Mouse (Mus musculus) urinary bladder, adult 2 months (tissue): Measurements from ENCODE around the gene Orai1. TPM values are rescaled to one million over a fixed set of nuclear protein-coding genes. Genes with fewer than 3 reads are reported as not detected.
"Not testable (repeated sequence)": the region's sequence is repeated elsewhere in the genome, so short reads cannot be mapped to it uniquely, and the experiment has no call there.

ENCODE experiments used
- DNase-seq: peaks from one replicate; pipeline ENCODE4 v3.0.0; 2022; ENCODE audit warnings: low spot score
- polyA plus RNA-seq: library from polyadenylated mRNA; depleted of rRNA; stranded (reverse); fragments of >200 nt; gene quantifications from 2 replicates; pipeline ENCODE4 v1.2.3, GENCODE M21; 2012

Gene Orai1
- polyA plus RNA-seq, 1 experiment: 34.2 TPM

DNA sequence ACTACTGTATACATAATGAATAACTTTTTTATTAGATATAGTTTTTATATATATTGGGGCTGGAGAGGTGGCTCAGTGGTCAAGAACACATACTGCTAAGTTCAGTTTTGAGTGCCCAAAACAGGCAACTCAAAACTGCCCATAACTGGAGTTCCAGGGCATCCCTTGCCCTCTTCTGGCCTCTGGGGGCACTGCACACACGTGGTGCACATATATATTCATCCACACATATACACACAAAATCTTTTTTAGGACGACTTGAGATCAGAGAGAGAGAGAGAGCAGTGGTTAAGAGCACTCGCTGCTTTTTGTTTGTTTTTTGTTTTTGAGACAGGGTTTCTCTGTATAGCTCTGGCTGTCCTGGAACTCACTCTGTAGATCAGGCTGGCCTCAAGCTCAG lies 16.4 kb downstream of the Orai1 start:
- DNase-seq: no peak

DNA sequence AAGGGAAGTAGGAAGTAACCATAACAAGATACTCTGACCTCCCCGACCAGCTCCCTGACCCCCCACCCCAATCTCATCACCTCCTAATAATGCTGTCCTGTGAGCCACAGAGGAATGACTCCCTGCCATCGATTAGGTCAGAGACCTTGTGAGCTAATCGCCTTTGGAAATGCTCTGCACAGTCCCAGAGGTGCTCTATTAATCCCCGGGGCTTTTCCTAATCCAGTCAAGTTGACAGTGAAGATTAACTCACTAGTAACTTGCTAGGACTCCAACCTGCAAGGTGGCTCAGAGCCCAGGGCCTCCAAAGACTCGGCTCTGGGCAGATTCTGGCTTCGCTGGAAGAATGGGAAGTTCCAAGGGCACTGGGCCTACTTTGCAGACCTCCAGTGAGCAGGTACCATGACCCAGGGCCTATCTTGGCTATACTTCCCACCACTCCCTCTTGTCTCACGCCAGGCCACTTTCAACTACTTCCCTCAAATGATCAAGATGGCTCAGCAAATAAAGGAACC lies 18.8 kb downstream of the Orai1 start:
- DNase-seq: no peak

DNA sequence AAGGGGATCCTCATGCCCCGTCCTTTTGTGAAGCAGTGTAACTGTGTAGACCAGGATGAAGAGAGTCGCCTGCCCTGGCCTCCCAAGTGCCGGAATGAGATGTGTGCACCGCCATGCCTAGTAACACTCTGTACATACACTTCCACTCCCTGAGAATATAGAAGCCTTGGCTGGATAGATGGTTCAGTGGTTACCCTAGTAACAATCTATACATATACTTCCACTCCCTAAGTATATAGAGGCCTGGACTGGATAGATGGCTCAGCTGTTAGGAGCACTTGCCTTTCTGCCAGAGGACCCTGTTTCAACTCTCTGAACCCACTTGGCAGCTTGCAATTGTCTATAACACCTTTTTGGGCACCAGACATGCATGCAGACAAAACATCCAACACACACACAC lies 20.2 kb downstream of the Orai1 start:
- DNase-seq: no peak

- DNase-seq: no peak
Measured at GRCm38 (mm10) chr5:123035564-123035963, 20.7 kb downstream of the Orai1 start.

DNA sequence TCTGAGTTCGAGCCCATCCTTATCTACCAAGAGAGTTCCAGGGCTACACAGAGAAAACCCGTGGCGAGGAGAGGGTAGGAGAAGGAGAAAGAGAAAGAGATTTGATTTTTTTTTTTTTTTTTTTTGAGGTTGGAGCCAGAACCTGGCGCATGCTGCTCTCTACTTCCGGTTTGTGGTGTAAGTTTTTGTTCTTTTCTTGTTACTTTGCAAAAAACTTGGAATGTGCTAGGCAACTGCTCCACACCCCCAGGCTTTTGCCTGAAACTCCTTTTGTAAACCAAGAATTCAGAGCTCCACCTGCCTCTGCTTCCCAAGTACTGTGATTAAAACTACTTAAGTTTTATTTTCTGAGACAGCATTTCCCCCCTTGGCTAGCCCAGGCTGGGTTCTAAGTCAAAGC lies 23.2 kb downstream of the Orai1 start:
- no peak for DNase-seq

- DNase-seq: no peak
Measured at GRCm38 (mm10) chr5:123039120-123039752, 24.4 kb downstream of the Orai1 start.

- DNase-seq: no peak
Measured at GRCm38 (mm10) chr5:123040796-123041195, 25.9 kb downstream of the Orai1 start.

GRCm38 (mm10) chr5:123043856-123044255 lies 29.0 kb downstream of the Orai1 start:
- no peak for DNase-seq

GRCm38 (mm10) chr5:123045561-123046295 lies 30.9 kb downstream of the Orai1 start:
- DNase-seq: peak; percentile 23

- no peak for DNase-seq
Measured at GRCm38 (mm10) chr5:123046916-123047315, 32.0 kb downstream of the Orai1 start, which contains the start of gene Morn3. Gene Morn3 (minus strand): TSS chr5:123047016.

- DNase-seq: no peak
Measured at GRCm38 (mm10) chr5:123049271-123049670, 34.4 kb downstream of the Orai1 start.

- DNase-seq: no peak
Measured at GRCm38 (mm10) chr5:123050918-123051317, 36.0 kb downstream of the Orai1 start.

GRCm38 (mm10) chr5:123051736-123052135 lies 36.9 kb downstream of the Orai1 start:
- DNase-seq: no peak

DNA sequence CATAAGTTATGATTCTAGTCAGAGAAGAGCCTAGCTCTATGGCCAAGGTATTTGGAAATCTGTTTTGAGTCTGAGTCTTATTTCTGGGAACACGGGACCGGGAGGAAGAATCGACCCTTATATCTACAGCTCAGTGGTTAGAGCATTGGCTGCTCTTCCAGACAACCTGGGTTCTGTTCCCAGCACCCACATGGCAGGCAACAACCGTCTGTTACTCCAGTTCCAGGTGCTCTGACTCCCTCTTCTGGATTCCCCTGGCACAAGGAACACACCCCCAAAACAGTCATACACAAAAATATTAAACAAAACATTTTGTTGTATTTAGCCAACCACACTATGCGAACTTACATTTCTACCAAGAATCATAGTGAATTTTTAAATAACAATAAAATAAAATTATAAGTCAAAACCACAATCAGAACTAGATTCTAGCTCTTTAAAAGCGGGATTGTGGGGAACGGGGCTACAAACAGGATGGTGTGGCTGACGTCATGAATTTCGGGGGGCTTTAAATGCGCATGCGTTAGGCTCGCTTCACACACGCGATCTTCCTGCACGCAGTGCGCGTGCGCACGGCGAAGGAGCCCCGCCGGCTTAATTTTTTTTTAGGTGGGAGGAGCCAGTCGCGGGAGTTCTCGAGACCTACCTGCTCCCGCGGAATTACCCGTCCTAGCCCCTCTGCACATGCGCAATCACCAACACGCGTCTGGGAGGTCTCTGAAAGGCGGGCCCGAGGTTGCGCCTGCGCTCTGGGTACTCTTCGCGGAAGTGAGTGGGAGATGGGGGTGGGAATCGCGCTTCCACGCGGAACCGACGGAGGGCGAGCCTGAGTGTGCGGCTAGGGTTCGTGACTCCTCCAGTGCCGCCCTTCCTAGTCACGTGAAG lies 42.7 kb downstream of the Orai1 start:
- DNase-seq: peak; percentile 91

GRCm38 (mm10) chr5:123058251-123059102 lies 43.6 kb downstream of the Orai1 start:
- DNase-seq: no peak

DNA sequence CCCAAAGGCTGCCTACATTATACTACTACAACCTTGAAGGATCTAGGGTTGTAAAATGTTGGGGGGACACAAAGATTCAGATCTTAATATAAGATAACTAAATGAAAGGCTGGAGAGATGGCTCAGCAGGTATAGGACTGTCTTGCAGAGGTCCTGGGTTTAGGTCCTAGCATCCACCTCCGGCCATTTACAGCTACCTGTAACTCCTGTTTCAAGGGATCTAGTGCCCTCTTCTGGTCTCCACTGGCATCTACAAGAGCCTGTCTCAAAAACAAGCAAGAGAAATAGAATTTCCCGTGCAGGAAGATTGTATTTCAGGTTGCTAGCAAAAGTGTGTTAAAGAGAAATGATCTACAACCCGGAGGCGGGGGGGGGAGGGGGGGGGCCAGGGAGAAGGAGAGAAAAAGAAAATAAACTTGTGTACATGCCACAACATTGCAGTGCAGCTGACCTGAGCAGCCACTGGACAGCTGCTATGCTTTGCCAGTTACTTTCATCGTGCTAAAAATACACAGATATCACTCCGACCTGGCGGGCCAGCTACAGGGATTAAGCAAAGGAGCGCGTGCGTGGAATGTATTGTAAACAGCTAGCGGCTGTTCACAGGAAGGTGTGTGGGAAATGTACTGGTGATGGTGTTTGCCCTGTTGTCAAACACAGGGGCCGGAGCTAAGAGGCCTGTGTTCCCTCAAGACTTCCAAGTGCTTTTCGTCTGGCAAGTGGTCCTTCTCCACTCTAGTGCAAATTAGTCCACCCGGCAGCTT lies 45.1 kb downstream of the Orai1 start:
- peak; percentile 26 for DNase-seq

DNA sequence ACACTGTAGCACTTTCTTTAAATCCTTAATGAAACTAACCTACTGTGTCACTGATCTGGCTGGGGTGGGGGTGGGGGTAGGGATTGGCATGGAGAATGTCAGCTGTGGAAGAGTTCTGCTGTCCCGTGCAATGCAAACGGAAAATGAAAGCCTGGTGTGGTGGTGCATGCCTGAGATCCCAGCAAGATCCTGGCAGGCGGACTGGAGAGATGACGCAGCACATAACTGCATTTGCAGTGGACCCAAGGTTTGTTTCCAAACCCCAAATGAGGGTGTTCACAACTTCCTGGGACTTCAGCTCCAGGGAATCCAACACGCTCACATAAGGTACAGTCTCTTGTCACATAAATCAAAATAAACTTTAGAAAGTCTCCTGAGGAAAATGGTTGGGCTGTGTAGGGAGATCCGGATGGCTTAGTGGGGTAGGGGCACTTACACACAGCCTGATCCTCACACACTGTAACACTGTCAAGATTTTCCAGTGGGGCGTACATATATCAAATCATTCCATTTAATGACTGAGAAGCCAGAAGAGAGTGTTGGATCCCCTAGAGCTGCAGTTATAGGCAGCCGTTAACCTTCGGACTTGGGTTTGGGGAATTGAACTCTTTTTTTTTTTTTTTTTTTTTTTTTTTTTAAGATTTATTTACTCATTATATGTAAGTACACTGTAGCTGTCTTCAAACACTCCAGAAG lies 46.0 kb downstream of the Orai1 start:
- DNase-seq: peak; percentile 25

- not testable (repeated sequence) for DNase-seq
Measured at GRCm38 (mm10) chr5:123061402-123061749, 46.5 kb downstream of the Orai1 start.

- no peak for DNase-seq
Measured at GRCm38 (mm10) chr5:123063141-123063540, 48.3 kb downstream of the Orai1 start.

GRCm38 (mm10) chr5:123064207-123064606 lies 49.3 kb downstream of the Orai1 start:
- no peak for DNase-seq
